Mouse (Mus musculus) left cerebral cortex, postnatal 14 days (tissue): Measurements from ENCODE around the gene St6galnac3. TPM values are rescaled to one million over a fixed set of nuclear protein-coding genes. Genes with fewer than 3 reads are reported as not detected.

ENCODE experiments used
- DNase-seq, 2 experiments: peaks; one replicate each; pipeline ENCODE4 v3.0.0; 2021 to 2022; ENCODE audit warnings: low spot score in 2 of 2, mixed read lengths in 1 of 2
- intact Hi-C: fragments of 180-260 bp; cut with DNase I; formaldehyde crosslinking; loops from one replicate; pipeline ENCODE4 v1.15.1; 2025
- total RNA-seq, 2 experiments: library from RNA; stranded (reverse); gene quantifications; 2 replicates each; pipeline ENCODE4 v1.2.3; 2021

Gene St6galnac3
- total RNA-seq, 2 experiments from 2014 or later = 10.8 to 12.1 TPM

- DNase-seq = no peak
- intact Hi-C loops = loop anchor here (10.0 kb wide), 2 partner anchors 596 to 796 kb away; no protein-coding TSS in a partner anchor
Observed at GRCm38 (mm10) chr3:153560897-153561296, 164.1 kb downstream of the St6galnac3 start.

GRCm38 (mm10) chr3:153559586-153559985, 165.4 kb downstream of the St6galnac3 start:
- intact Hi-C loops = no loop called here
- DNase-seq = no peak

GRCm38 (mm10) chr3:153556621-153557020, 168.4 kb downstream of the St6galnac3 start:
- intact Hi-C loops = no loop called here
- no peak for DNase-seq

GRCm38 (mm10) chr3:153553712-153554111, 171.3 kb downstream of the St6galnac3 start:
- DNase-seq = no peak
- intact Hi-C loops = no loop called here

- no peak for DNase-seq
- intact Hi-C loops = no loop called here
Observed at GRCm38 (mm10) chr3:153553226-153553625, 171.7 kb downstream of the St6galnac3 start.

GRCm38 (mm10) chr3:153546936-153547683, 177.9 kb downstream of the St6galnac3 start:
- DNase-seq = no peak
- intact Hi-C loops = no loop called here

GRCm38 (mm10) chr3:153539851-153540250, 185.1 kb downstream of the St6galnac3 start:
- intact Hi-C loops = no loop called here
- DNase-seq = no peak

GRCm38 (mm10) chr3:153538396-153538795, 186.6 kb downstream of the St6galnac3 start:
- DNase-seq = no peak
- intact Hi-C loops = no loop called here

GRCm38 (mm10) chr3:153537435-153537834, 187.5 kb downstream of the St6galnac3 start:
- intact Hi-C loops = no loop called here
- DNase-seq = no peak

GRCm38 (mm10) chr3:153536260-153536659, 188.7 kb downstream of the St6galnac3 start:
- no peak for DNase-seq

GRCm38 (mm10) chr3:153529174-153529573, 195.8 kb downstream of the St6galnac3 start:
- intact Hi-C loops = no loop called here
- DNase-seq = no peak

More at GRCm38 (mm10) chr3:153536260-153536659, 188.7 kb downstream of the St6galnac3 start:
- intact Hi-C loops = no loop called here

GRCm38 (mm10) chr3:153525151-153525768, 199.7 kb downstream of the St6galnac3 start:
- DNase-seq = no peak
- intact Hi-C loops = no loop called here

- no peak for DNase-seq
- intact Hi-C loops = no loop called here
Observed at GRCm38 (mm10) chr3:153516848-153517247, 208.1 kb downstream of the St6galnac3 start.

GRCm38 (mm10) chr3:153513501-153514060, 211.4 kb downstream of the St6galnac3 start:
- intact Hi-C loops = no loop called here
- DNase-seq = no peak

- no peak for DNase-seq
- intact Hi-C loops = no loop called here
Observed at GRCm38 (mm10) chr3:153512545-153512944, 212.4 kb downstream of the St6galnac3 start.

GRCm38 (mm10) chr3:153511151-153511580, 213.8 kb downstream of the St6galnac3 start:
- intact Hi-C loops = no loop called here
- no peak for DNase-seq

- DNase-seq = no peak
- intact Hi-C loops = no loop called here
Observed at GRCm38 (mm10) chr3:153510048-153510630, 214.8 kb downstream of the St6galnac3 start.

- DNase-seq = no peak
- intact Hi-C loops = loop anchor here (10.0 kb wide), 1 partner anchor 145 kb away; no protein-coding TSS in a partner anchor
Observed at GRCm38 (mm10) chr3:153509643-153510042, 215.3 kb downstream of the St6galnac3 start.

GRCm38 (mm10) chr3:153509029-153509428, 215.9 kb downstream of the St6galnac3 start:
- intact Hi-C loops = loop anchor here (10.0 kb wide), 1 partner anchor 146 kb away; no protein-coding TSS in a partner anchor
- DNase-seq = peak in 1 of 2 experiments; percentile 51

- no peak for DNase-seq
- intact Hi-C loops = loop anchor here (10.0 kb wide), 1 partner anchor 146 kb away; no protein-coding TSS in a partner anchor
Observed at GRCm38 (mm10) chr3:153508592-153508991, 216.4 kb downstream of the St6galnac3 start.
